Mouse (Mus musculus) liver (tissue): ENCODE measurements at regions not wholly inside any gene's neighbourhood (a gene's known extent, or its start where the extent isn't known, plus 50 kb on each side); places are given as distances from the start of the nearest gene placed in this dataset.

Experiments
- DNase-seq: peaks from one replicate; pipeline ENCODE4 v3.0.0-alpha.2; 2020; ENCODE audit warnings: mixed read lengths

- DNase-seq = peak; percentile 77
Measured at GRCm38 (mm10) chr3:62159031-62159430, 179.1 kb upstream of the Arhgef26 start.

- no peak for DNase-seq
Measured at GRCm38 (mm10) chr3:62170647-62171046, 167.5 kb upstream of the Arhgef26 start.

DNA sequence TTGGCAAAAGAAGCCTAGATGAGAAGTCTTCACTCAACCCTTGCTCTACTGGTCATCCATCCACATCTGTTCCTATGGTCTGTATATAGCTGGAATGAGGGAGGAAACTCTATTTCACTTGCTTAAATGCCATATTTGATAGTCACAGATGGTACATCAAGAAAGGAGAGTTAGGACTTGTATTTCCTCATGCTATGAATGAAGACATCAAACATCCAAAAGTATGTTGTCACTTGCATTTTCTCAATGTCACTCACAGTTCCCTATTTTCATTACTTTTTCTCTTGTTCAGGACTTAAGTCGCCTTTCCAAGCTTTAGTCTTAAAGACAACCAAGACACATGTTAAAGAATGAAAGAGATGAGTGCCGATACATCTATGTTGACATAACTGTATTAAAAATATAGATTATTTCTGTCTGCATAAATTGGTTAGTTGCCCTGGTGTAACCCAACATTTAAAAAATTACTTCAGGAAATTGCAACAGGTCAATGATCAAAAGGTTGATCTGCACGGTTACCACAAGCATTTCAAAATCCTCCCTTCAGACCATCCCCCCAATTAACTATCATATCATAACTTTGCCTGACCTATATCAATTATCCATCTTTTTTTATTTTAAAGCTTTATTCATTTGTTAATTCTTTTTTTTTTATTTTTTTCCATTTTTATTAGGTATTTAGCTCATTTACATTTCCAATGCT lies 150.2 kb upstream of the Arhgef26 start:
- no peak for DNase-seq

- no peak for DNase-seq
Measured at GRCm38 (mm10) chr3:62192466-62192865, 145.7 kb upstream of the Arhgef26 start.

GRCm38 (mm10) chr3:62194421-62194820 lies 143.7 kb upstream of the Arhgef26 start:
- no peak for DNase-seq

- DNase-seq = no peak
Measured at GRCm38 (mm10) chr3:62196679-62197078, 141.5 kb upstream of the Arhgef26 start.

GRCm38 (mm10) chr3:62215806-62216205 lies 122.3 kb upstream of the Arhgef26 start:
- DNase-seq = peak; percentile 2

GRCm38 (mm10) chr3:62217335-62217734 lies 120.8 kb upstream of the Arhgef26 start:
- no peak for DNase-seq

GRCm38 (mm10) chr3:62227697-62228096 lies 110.4 kb upstream of the Arhgef26 start:
- DNase-seq = no peak

DNA sequence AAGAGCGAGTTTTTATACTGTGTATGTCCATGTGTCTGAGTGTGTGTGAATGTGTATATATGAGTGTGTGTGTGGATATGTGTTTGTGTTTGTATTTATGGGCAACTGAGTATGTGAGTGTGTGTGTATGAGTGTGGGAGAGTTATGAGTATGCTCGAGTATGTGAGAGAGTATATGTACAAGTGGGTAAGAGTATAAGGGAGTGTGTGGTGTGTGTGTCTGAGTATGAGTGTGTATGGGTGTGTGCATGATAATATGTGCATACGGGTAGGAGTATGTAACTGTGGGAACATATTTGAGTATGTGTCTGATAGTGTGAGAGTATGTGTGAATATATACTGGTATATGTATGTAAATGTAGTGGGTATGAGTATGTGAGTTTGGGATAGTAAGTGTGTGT lies 110.0 kb upstream of the Arhgef26 start:
- DNase-seq = no peak

- DNase-seq = no peak
Measured at GRCm38 (mm10) chr3:62241031-62241430, 97.1 kb upstream of the Arhgef26 start.

DNA sequence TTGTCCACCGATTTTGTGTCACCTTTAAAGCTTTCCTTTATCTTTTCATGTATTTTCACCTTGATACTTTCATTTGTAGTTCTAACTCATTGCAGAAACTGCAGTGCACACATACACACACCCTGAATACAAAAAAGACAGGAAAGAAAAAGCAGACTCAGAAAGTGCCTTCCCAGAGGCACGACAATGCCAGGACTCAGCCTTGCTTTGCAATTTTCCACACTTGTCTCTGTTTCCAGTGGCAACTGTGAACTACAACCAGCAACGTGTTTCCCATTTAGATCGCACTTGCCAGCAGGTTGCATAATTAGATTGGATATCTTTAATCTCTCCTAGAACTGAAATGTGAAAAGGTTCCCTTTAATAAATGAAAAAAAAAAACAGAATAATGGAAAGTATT lies 66.4 kb upstream of the Arhgef26 start:
- no peak for DNase-seq

- no peak for DNase-seq
Measured at GRCm38 (mm10) chr3:62278279-62278678, 59.9 kb upstream of the Arhgef26 start.

GRCm38 (mm10) chr3:62280960-62281359 lies 57.2 kb upstream of the Arhgef26 start:
- no peak for DNase-seq
